Mouse (Mus musculus) A20 (cell line): Measurements from ENCODE around the gene Kif20b.

Experiments
- DNase-seq: peaks from one replicate; pipeline ENCODE4 v3.0.0-alpha.2; 2011; ENCODE audit warnings: low read depth, low spot score

Kif20b gene

GRCm38 (mm10) chr19:34921652-34922602 is at the start of gene Kif20b:
Gene Kif20b (plus strand): TSS chr19:34922361.
- DNase-seq = peak; percentile 97

GRCm38 (mm10) chr19:34876676-34877075 is 45.5 kb upstream of the Kif20b start:
- DNase-seq = peak; percentile 41

GRCm38 (mm10) chr19:34877898-34878602 is 44.1 kb upstream of the Kif20b start:
- DNase-seq = peak; percentile 97

DNA sequence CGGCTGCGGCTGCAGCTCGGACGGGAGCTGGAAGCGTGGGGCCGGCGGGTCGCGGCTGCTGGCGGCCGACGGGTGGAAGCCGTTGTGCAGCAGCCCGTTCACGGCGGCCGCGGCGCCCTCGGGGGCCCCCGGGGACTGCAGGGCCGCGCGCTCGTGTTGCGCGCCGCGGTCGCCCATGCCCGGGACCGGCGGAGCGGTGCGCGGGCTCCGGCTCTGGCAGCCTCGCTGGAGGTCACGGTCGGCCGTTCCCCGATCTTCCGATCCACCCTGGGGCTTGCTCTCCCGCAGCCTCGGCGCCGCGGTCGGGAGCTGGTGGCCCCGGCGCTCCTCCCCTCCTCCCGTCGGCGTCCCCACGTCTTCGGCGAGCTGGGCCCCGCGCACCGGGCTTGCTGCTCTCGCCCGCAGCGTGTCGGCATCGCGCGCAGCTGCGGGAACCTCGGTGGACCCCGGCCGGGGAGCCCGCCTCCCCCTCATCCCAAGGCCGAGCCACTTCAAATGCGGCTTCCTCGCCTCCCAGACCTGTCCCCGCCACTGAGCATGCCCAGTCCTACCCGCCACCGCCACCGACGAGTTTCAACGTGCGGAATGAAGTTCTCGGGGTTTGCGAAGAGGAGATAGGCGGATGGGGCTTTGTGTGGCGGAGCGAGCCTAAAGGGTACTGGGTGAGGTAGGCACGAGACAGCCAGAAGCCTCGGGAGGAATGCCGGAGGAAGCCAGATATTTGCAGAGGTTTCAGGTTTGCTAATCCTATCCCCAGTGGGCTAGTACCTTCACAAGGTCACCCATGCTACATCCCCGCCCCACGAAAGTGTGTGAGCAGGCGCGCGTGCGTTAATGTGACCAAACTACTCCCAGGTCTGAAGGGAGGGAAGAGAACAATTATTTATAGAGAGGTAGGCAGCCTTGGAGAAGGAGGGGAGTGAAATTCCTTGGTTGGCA is 43.3 kb upstream of the Kif20b start, which contains the start of gene Pank1:
Gene Pank1 (minus strand): TSS at position 853 of the 939 bp plus-strand sequence.
- peak; percentile 84 for DNase-seq

GRCm38 (mm10) chr19:34879624-34880023 is 42.5 kb upstream of the Kif20b start:
- DNase-seq = peak; percentile 58

DNA sequence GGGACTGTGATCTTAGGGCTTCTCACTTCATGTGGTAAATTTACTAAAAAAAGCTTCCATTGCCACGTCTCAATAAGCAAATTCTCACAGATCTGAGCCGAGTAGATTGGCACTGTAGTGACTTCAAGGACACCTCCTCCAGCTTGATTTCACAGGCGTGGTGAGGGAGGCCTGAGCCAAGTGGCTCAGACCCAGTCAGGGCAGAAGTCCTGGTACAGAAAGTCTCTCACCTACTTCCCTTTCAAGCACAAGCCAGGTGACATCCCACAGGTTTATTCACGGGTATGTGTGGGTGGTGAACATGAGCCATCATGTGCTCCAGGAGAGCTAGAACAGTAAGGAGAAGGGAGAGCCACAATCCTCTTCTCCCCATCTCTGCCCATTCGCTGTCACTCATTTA is 41.0 kb upstream of the Kif20b start:
- DNase-seq = peak; percentile 44

GRCm38 (mm10) chr19:34882443-34882842 is 39.7 kb upstream of the Kif20b start:
- no peak for DNase-seq

GRCm38 (mm10) chr19:34883526-34884224 is 38.5 kb upstream of the Kif20b start:
- peak; percentile 55 for DNase-seq

GRCm38 (mm10) chr19:34886324-34886723 is 35.8 kb upstream of the Kif20b start:
- no peak for DNase-seq

- no peak for DNase-seq
These were observed 31.2 kb upstream of the Kif20b start for GRCm38 (mm10) chr19:34890981-34891380.

DNA sequence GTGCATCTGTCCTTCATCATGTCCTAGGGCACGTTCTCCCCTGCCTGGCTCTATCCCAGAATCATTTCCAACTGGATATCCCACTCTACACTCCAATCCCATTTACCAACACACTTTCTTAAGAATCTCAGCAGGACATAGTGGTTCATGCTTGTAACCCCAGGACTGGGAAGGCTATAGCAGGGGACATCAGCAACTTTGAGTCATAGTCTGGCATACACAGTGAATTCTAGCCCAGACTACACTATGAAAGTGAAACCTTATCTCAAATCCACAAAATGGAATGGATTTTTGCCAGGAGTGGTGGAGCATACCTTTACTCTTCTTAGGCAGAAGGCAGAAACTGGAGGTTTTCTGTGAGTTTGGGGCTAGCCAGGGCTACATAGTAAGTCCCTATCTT is 30.6 kb upstream of the Kif20b start:
- no peak for DNase-seq

GRCm38 (mm10) chr19:34895082-34895481 is 27.1 kb upstream of the Kif20b start:
- DNase-seq = no peak

DNA sequence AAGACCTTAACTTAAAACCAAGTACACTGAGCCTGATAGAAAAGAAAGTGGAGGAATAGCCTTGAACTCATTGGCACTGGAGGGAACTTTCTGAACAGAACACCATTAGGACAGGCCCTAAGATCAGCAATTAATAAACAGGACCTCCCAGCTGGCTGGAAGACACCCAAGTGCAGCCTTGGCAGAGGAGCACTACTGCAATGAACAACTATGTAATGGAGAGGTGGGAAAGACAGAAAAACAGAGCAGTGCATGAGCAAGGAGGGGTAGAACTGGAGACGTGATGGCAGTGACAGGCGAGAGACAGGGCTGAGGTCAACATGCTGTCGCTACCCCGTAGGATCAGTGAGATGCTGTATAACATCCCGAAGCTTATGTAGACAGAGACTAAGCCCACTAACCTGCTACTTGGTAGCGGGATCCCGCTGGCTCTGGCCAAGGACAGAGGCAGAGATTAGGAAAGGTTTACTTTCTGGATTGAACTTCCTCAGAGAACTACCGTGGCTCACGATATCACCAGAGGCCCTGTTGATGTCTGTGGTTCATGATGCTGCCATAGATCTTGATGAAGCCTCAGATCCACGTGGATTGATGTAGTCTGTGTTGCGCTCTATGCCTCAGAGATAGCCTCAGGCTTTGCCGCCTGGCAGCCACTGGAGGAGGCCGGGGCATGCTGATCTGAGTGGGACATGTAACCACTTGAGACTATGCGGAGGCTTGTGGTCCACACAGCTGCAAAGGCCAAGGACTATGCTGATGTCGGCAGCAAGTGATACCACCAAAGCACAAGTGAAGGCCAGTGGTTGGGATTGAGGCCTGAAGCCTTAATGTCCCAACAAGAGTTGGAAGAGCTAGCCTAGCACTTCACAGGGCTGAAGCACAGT is 24.8 kb upstream of the Kif20b start:
- no peak for DNase-seq

GRCm38 (mm10) chr19:34898941-34899340 is 23.2 kb upstream of the Kif20b start:
- DNase-seq = no peak

DNA sequence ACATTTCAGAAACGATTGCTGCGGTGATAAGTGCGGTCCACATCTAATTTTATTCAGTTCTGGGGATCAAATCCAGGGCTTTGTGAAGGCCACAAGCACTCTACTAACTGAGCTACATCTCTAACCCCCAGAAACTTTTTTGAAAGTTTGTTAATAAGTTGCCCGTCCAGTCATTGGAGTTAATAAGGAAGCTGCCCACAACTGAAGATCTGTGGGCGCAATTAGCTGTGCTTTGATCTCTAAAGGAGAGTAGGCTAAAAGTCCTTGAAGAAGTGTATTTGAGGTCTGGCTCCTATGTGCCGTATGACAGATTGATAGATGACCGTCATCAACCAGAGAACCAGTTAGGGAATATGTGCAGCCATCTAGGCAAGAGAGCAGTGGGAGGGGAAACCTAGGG is 20.9 kb upstream of the Kif20b start:
- DNase-seq = no peak

GRCm38 (mm10) chr19:34901735-34902134 is 20.4 kb upstream of the Kif20b start:
- no peak for DNase-seq

GRCm38 (mm10) chr19:34904032-34904431 is 18.1 kb upstream of the Kif20b start:
- DNase-seq = no peak

DNA sequence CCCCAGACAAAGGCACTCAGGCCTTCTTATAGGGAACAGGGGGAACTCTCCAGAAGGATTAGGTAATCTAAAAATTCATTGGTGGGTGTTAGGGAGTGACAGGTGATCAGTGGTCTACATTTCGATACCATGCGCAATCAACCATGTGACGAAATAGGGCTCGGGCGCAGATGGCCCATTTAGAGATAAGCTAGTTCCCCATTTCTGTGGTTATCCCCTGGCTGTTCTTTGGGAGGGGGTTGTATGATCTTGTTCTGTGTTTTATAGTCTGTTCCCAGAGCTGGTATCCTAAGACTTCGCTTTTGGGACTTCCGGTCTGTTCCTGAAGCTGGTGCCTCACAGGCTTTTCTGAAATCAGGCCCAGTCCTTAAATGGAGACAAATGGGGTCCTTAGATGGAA is 16.7 kb upstream of the Kif20b start:
- DNase-seq = no peak

DNA sequence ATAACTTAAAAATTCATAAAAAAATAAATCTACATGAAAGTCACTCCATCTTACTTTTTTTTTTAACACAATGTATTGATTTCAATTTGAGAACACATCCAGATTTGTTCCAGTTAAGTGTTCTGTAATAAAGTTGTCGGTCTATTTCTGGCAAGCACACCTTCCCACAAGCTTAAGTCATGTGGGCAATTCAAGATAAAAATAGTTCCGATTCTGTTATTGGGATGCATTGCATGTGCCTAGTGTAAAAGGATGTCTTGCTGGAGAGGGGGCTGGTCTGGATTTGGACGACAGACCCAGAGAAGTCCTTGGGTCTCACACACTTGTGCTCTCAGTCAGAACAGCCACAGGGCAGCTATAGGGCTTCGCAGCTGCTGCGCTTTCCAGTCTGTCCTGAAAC is 15.4 kb upstream of the Kif20b start:
- no peak for DNase-seq

- DNase-seq = no peak
These were observed 9.8 kb upstream of the Kif20b start for GRCm38 (mm10) chr19:34912366-34912765.
